Mouse (Mus musculus): Measurements from ENCODE around the gene Prune2.

- TF ChIP-seq CTCF (IDR thresholded peaks at IDR 0.05; ENCODE audit: low read depth) (no peak), EP300 (IDR thresholded peaks at IDR 0.05; ENCODE audit: low read depth) (no peak)
Observed at GRCm38 (mm10) chr19:17125380-17125779, 169.5 kb downstream of the Prune2 start.

All from liver, postnatal 0 days (tissue).